Mouse (Mus musculus) forebrain, embryonic 10.5 days (tissue): ENCODE measurements around the gene Padi2. TPM values are rescaled to one million over a fixed set of nuclear protein-coding genes. Genes with fewer than 3 reads are reported as not detected.

Experiments used
- DNase-seq: peaks from one replicate; pipeline ENCODE4 v3.0.0-alpha.2; 2017; ENCODE audit warnings: low spot score; ENCODE audit errors: extremely low spot score
- H3K27ac ChIP-seq: fragments of 300-500 bp; sonication (generic); 2 replicates; pipeline ENCODE4 v1.5.1; 2016; ENCODE audit warnings: mild to moderate bottlenecking
- H3K27me3 ChIP-seq: fragments of 300-500 bp; sonication (generic); 2 replicates; pipeline ENCODE4 v1.6.1; 2016; ENCODE audit warnings: mild to moderate bottlenecking; ENCODE audit not compliant: poor library complexity, severe bottlenecking
- H3K36me3 ChIP-seq: fragments of 300-500 bp; sonication (generic); replicated peaks from 2 replicates; pipeline ENCODE4 v1.6.1; 2016; ENCODE audit warnings: mild to moderate bottlenecking, moderate library complexity
- H3K4me1 ChIP-seq: fragments of 300-500 bp; sonication (generic); 2 replicates; pipeline ENCODE4 v1.6.1; 2016
- H3K4me3 ChIP-seq: fragments of 300-500 bp; sonication (generic); 2 replicates; pipeline ENCODE4 v1.5.1; 2016; ENCODE audit warnings: mild to moderate bottlenecking, moderate library complexity
- H3K9me3 ChIP-seq: fragments of 300-500 bp; sonication (generic); 2 replicates; pipeline ENCODE4 v1.6.1; 2016; ENCODE audit warnings: mild to moderate bottlenecking, moderate library complexity
- WGBS: fragments of 180-500 bp; shearing (Covaris S2); methylation state at CpG from one replicate; pipeline ENCODE4 v1.1.7; 2016; 5-methylcytosine and 5-hydroxymethylcytosine counted together
- polyA plus RNA-seq: library from polyadenylated mRNA; unstranded; fragments of >200 nt; fragmentation: Nextera tagmentation; extraction: Ambion mirVana; gene quantifications from 2 replicates; pipeline ENCODE4 v1.2.1, GENCODE M21; 2016

Padi2 gene
- polyA plus RNA-seq, 1 experiment from 2014 or later: 0.66 TPM

DNA sequence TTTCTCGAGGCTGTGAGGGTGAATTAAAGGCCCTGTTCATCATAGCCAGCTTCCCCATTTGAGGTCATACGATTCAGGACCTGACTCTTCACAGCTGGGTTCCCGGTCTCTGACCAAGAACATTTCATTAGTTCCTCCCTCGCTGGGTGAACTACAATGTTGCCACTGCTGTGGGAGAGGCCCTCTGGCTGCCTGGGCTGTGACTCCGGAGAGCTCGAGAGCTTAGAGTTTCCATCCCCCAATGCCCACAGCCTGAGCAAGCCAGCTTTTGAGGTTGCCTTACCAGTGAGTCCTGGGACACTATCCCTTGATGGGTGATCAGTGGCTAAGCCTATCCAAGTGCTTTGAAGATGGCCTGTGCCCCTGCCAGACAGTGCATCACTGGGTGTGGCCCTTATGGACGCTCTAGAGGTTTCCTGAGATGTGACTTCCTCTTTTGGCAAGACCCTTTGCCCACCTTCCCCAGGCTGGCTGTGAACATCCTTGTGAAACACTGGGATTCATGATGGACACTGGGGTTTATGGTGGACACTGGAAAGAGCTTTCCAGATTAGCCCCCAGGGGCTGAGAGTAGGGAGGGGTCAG is 82.7 kb downstream of the Padi2 start:
- Histone ChIP-seq H3K4me3 (no peak overlapping the region), H3K27me3 (no peaks in the 10 kb centered on the region), H3K4me1 (peaks cover 51% of the 10 kb centered on the region), H3K36me3 (peaks cover 23% of the 10 kb centered on the region), H3K27ac (no peak overlapping the region), H3K9me3 (no peaks in the 10 kb centered on the region)
- DNase-seq: no peak
- WGBS: 71% methylated on average over 7 of the region's 7 CpGs

DNA sequence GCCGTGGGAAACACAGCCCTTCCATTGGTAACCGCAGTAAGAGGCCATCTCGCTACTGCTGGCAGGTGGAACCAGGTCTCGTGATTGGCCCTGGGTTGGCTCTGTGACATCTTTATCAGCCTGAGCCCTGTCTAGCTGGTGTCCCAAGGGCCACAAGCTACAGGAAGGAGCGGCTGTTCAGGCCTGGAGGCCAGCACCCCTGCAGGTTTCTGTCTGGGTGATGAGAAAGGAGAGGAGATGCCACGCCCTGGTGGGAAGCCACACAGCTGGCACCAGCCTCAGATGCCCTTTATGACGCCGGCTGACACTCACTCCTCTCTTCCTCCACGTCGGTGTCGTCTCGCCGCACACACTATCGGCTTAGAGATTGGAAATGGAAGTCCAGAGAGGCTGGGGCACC is 83.3 kb downstream of the Padi2 start:
- DNase-seq: no peak
- Histone ChIP-seq H3K4me1 (peaks cover 51% of the 10 kb centered on the region), H3K27me3 (no peaks in the 10 kb centered on the region), H3K27ac (no peak overlapping the region), H3K9me3 (no peaks in the 10 kb centered on the region), H3K36me3 (peaks cover 29% of the 10 kb centered on the region), H3K4me3 (no peak overlapping the region)
- WGBS: 94% methylated on average over 14 of the region's 14 CpGs

DNA sequence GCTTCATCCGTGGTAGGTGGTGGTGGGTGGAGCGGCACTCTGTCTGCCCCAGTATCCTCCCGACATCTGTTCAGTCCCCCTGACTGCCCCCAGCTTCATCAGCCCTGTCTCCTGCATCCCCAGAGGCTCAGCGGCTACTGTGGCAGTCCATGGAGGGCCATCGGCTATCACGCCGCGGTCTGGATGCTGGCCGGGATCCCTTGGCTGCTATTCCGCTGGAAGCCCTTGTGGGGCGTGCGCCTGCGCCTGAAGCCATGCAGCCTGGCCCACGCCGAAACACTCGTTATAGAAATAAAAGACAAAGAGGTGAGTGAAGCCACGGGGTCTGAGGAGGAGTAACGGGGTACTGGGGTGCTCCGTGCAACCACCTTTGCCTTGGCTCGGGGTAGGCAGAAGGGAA is 86.1 kb downstream of the Padi2 start:
- peaks cover 57% of the 10 kb centered on the region for H3K36me3 ChIP-seq
- H3K27ac ChIP-seq: 0 out of 2 replicates have a peak overlapping the region, but pooled peaks have one; percentile 17
- H3K4me1 ChIP-seq: peaks cover 40% of the 10 kb centered on the region
- WGBS: 86% methylated on average over 20 of the region's 20 CpGs
- H3K4me3 ChIP-seq: no peak overlapping the region
- no peak for DNase-seq
- no peaks in the 10 kb centered on the region for H3K9me3 ChIP-seq
- no peaks in the 10 kb centered on the region for H3K27me3 ChIP-seq

GRCm38 (mm10) chr4:140993846-140994245 is 87.7 kb downstream of the Padi2 start:
- Histone ChIP-seq H3K27ac (no peak overlapping the region), H3K4me3 (0 out of 2 replicates have a peak overlapping the region, but pooled peaks have one; percentile 1), H3K36me3 (peaks cover 71% of the 10 kb centered on the region), H3K9me3 (no peaks in the 10 kb centered on the region), H3K4me1 (peaks cover 24% of the 10 kb centered on the region), H3K27me3 (no peaks in the 10 kb centered on the region)
- 87% methylated on average over 8 of the region's 8 CpGs for WGBS
- no peak for DNase-seq

- H3K4me1 ChIP-seq: peaks cover 9% of the 10 kb centered on the region
- no peaks in the 10 kb centered on the region for H3K9me3 ChIP-seq
- no peak for DNase-seq
- H3K27me3 ChIP-seq: no peaks in the 10 kb centered on the region
- 88% methylated on average over 8 of the region's 8 CpGs for WGBS
- peaks cover 89% of the 10 kb centered on the region for H3K36me3 ChIP-seq
- no peak overlapping the region for H3K4me3 ChIP-seq
- H3K27ac ChIP-seq: no peak overlapping the region
These were observed 89.7 kb downstream of the Padi2 start for GRCm38 (mm10) chr4:140995811-140996210.

- 94% methylated on average over 9 of the region's 9 CpGs for WGBS
- Histone ChIP-seq H3K9me3 (no peaks in the 10 kb centered on the region), H3K4me3 (no peak overlapping the region), H3K36me3 (peaks cover 96% of the 10 kb centered on the region), H3K4me1 (peaks cover 5% of the 10 kb centered on the region; the same call in 1 of the 2 replicates), H3K27ac (no peak overlapping the region), H3K27me3 (no peaks in the 10 kb centered on the region)
- no peak for DNase-seq
These were observed 90.7 kb downstream of the Padi2 start for GRCm38 (mm10) chr4:140996812-140997211.

Other genes with a start within 250 kb of the Padi2 start
- 22.1 and 23.0 TPM in 2 replicates for gene Arhgef10l, start 240.3 kb upstream of the Padi2 start, polyA plus RNA-seq
- gene Rcc2, start 205.8 kb upstream of the Padi2 start, polyA plus RNA-seq: 40.8 and 44.7 TPM in 2 replicates
- gene Padi6, start 163.7 kb upstream of the Padi2 start, polyA plus RNA-seq: not detected in 2 replicates
- gene Padi4, start 132.1 kb upstream of the Padi2 start, polyA plus RNA-seq: 1.4 and 1.5 TPM in 2 replicates
- gene Padi3, start 95.7 kb upstream of the Padi2 start, polyA plus RNA-seq: 0.16 and 0.23 TPM in 2 replicates
- gene Padi1, start 60.6 kb upstream of the Padi2 start, polyA plus RNA-seq: 0.06 and 0.10 TPM in 2 replicates
- 411 and 415 TPM in 2 replicates for gene Sdhb, start 54.9 kb downstream of the Padi2 start, polyA plus RNA-seq
- 39.9 and 40.6 TPM in 2 replicates for gene Atp13a2, start 80.5 kb downstream of the Padi2 start, polyA plus RNA-seq
- gene Mfap2, start 104.1 kb downstream of the Padi2 start, polyA plus RNA-seq: 265 TPM in 2 replicates
- gene Crocc, start 154.2 kb downstream of the Padi2 start, polyA plus RNA-seq: 10.0 and 10.9 TPM in 2 replicates
- 54.1 and 54.7 TPM in 2 replicates for gene Necap2, start 172.0 kb downstream of the Padi2 start, polyA plus RNA-seq
- 0.15 and 0.17 TPM in 2 replicates for gene Spata21, start 182.0 kb downstream of the Padi2 start, polyA plus RNA-seq
- gene Szrd1, start 233.4 kb downstream of the Padi2 start, polyA plus RNA-seq: 38.2 and 45.2 TPM in 2 replicates
- 27.0 and 29.6 TPM in 2 replicates for gene Fbxo42, start 241.6 kb downstream of the Padi2 start, polyA plus RNA-seq